Mouse (Mus musculus): ENCODE data around the gene Sgsm1.

GRCm38 (mm10) chr5:113196916-113197794 is 113.4 kb downstream of the Sgsm1 start:
- TF ChIP-seq FLI1 (IDR thresholded peaks at IDR 0.05; ENCODE audit: low read length): no peak
- no peak for TF ChIP-seq GATA1 (IDR thresholded peaks at IDR 0.05; ENCODE audit: borderline replicate concordance, low read length)

Measured in megakaryocyte, embryonic 14.5 days (primary cell).